Mouse (Mus musculus) cerebellum, adult 2 months (tissue): ENCODE data around the gene Fbxl3.

Experiments used
- CTCF ChIP-seq: fragments of 200-500 bp; IDR thresholded peaks from 2 replicates; pipeline ENCODE4 v1.5.1; 2011; ENCODE audit warnings: low read depth, mild to moderate bottlenecking, control low read depth, low read length, moderate library complexity, borderline replicate concordance; ENCODE audit not compliant: insufficient read depth
- POLR2A ChIP-seq: fragments of 200-500 bp; IDR thresholded peaks from 2 replicates; pipeline ENCODE4 v1.6.1; 2011; ENCODE audit warnings: low read length, control low read depth, borderline replicate concordance; ENCODE audit not compliant: insufficient read depth

GRCm38 (mm10) chr14:103087846-103088245 is 11.5 kb downstream of the Fbxl3 start:
- TF ChIP-seq CTCF (no peak), POLR2A (no peak)
